Mouse (Mus musculus): ENCODE results near the gene Krt33a. TPM values are rescaled to one million over a fixed set of nuclear protein-coding genes. Genes with fewer than 3 reads are reported as not detected.

Krt33a gene
- not detected in 2 replicates for polyA plus RNA-seq (2012; rRNA removed)

DNA sequence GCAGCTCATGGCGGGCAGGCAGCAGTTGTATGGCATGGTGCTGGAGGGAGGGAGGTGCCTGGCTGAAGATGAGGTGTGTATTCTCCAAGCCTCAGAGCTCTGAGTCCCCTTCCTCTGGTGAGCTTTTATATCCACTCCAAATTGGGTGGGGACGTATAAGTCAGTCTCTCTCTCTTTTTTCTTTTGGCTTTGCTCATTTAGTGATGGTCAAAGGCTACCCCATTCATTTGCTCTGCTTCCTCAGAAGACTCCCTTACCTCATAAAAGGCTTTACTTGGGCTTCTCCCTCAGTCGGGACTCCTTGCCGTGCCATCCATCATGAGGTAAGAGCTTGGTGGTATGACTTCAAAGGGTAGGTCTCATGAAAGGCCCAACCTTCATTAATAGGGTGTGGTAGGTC lies at the start of gene Krt33a:
Krt33a (minus strand) TSS at position 101 of the 400 bp plus-strand sequence.
- TF ChIP-seq POLR2A (IDR thresholded peaks at IDR 0.05; ENCODE audit: borderline replicate concordance, extremely low read depth, insufficient read depth, insufficient read length, poor library complexity, severe bottlenecking) = no peak
- TF ChIP-seq CTCF (IDR thresholded peaks at IDR 0.05; ENCODE audit: borderline replicate concordance, extremely low read depth, insufficient read depth, insufficient read length) = no peak

DNA sequence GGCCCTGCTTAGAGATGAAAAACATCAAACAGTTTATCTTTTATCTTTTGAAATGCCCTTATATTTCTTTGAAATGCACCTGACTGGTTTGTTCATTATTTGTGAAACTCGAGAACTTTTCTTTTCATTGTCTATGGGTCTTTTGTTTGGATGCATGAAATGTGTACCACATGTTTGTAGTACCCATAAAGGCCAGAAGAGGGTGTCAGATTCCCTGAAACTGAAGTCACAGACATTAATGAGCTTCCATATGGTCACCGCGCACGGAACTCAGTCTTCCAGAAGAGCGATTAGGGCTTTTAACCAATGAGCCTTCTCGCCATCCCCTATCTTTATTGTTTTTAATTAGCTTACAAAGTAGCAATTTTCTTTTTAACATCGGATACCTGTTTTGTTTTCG lies 42.9 kb upstream of the Krt33a start:
- TF ChIP-seq POLR2A (IDR thresholded peaks at IDR 0.05; ENCODE audit: borderline replicate concordance, extremely low read depth, insufficient read depth, insufficient read length, poor library complexity, severe bottlenecking) (no peak), CTCF (IDR thresholded peaks at IDR 0.05; ENCODE audit: borderline replicate concordance, extremely low read depth, insufficient read depth, insufficient read length) (peak; percentile 17; the same call in 1 of the 2 replicates)
- DNase-seq (ENCODE audit: low read depth) = peak; percentile 23

More for the DNA sequence above, at the start of gene Krt33a:
- no peak for DNase-seq (ENCODE audit: low read depth)

- no peak for TF ChIP-seq CTCF (IDR thresholded peaks at IDR 0.05; ENCODE audit: borderline replicate concordance, extremely low read depth, insufficient read depth, insufficient read length)
- TF ChIP-seq POLR2A (IDR thresholded peaks at IDR 0.05; ENCODE audit: borderline replicate concordance, extremely low read depth, insufficient read depth, insufficient read length, poor library complexity, severe bottlenecking) = no peak
- DNase-seq (ENCODE audit: low read depth) = no peak
These were observed 40.0 kb upstream of the Krt33a start for GRCm38 (mm10) chr11:100055686-100056655.

GRCm38 (mm10) chr11:100050451-100050850 lies 34.4 kb upstream of the Krt33a start, which contains the start of gene Krt31:
Gene Krt31 (minus strand): TSS chr11:100050551.
- TF ChIP-seq CTCF (IDR thresholded peaks at IDR 0.05; ENCODE audit: borderline replicate concordance, extremely low read depth, insufficient read depth, insufficient read length) (no peak), POLR2A (IDR thresholded peaks at IDR 0.05; ENCODE audit: borderline replicate concordance, extremely low read depth, insufficient read depth, insufficient read length, poor library complexity, severe bottlenecking) (no peak)
- DNase-seq (ENCODE audit: low read depth) = no peak

GRCm38 (mm10) chr11:100047193-100047592 lies 31.2 kb upstream of the Krt33a start:
- no peak for DNase-seq (ENCODE audit: low read depth)
- TF ChIP-seq CTCF (IDR thresholded peaks at IDR 0.05; ENCODE audit: borderline replicate concordance, extremely low read depth, insufficient read depth, insufficient read length) (no peak), POLR2A (IDR thresholded peaks at IDR 0.05; ENCODE audit: borderline replicate concordance, extremely low read depth, insufficient read depth, insufficient read length, poor library complexity, severe bottlenecking) (no peak)

DNA sequence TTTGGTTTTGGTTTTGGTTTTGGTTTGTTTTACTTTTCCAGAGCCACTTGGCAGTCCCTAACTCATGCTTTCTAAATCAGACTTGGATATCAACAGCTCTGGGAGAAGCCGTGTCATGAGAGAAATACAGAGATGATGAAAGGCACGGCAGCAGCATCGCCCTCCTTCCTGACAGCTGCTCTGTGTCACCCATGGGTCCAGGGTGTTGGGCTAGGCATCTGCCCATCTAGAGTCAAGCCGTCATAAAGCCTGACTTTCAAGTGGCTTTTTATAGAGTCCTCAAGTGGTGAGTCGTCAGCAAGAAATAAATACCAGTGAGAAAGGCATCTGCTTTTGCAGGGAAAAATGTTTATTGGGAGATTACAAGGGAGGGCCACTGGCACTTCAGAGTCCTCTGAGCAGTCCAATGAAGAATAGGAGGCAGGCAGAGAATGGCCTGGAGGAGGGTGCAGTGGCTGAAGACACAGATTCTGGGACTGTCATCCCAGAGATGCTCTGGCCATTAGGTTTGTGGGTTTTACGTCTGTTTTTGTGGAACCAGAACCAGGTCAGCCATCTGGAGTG lies 30.4 kb upstream of the Krt33a start:
- TF ChIP-seq CTCF (IDR thresholded peaks at IDR 0.05; ENCODE audit: borderline replicate concordance, extremely low read depth, insufficient read depth, insufficient read length) (no peak), POLR2A (IDR thresholded peaks at IDR 0.05; ENCODE audit: borderline replicate concordance, extremely low read depth, insufficient read depth, insufficient read length, poor library complexity, severe bottlenecking) (no peak)
- DNase-seq (ENCODE audit: low read depth) = no peak

- TF ChIP-seq CTCF (IDR thresholded peaks at IDR 0.05; ENCODE audit: borderline replicate concordance, extremely low read depth, insufficient read depth, insufficient read length) (no peak), POLR2A (IDR thresholded peaks at IDR 0.05; ENCODE audit: borderline replicate concordance, extremely low read depth, insufficient read depth, insufficient read length, poor library complexity, severe bottlenecking) (no peak)
- no peak for DNase-seq (ENCODE audit: low read depth)
These were observed 25.4 kb upstream of the Krt33a start, which contains the start of gene Krt34 for GRCm38 (mm10) chr11:100041454-100041853. Gene Krt34 (minus strand): TSS chr11:100041554.

GRCm38 (mm10) chr11:100029768-100030167 lies 13.8 kb upstream of the Krt33a start, which contains the start of gene Krt33b:
Gene Krt33b (minus strand): TSS chr11:100029868.
- TF ChIP-seq POLR2A (IDR thresholded peaks at IDR 0.05; ENCODE audit: borderline replicate concordance, extremely low read depth, insufficient read depth, insufficient read length, poor library complexity, severe bottlenecking) = no peak
- no peak for TF ChIP-seq CTCF (IDR thresholded peaks at IDR 0.05; ENCODE audit: borderline replicate concordance, extremely low read depth, insufficient read depth, insufficient read length)

DNA sequence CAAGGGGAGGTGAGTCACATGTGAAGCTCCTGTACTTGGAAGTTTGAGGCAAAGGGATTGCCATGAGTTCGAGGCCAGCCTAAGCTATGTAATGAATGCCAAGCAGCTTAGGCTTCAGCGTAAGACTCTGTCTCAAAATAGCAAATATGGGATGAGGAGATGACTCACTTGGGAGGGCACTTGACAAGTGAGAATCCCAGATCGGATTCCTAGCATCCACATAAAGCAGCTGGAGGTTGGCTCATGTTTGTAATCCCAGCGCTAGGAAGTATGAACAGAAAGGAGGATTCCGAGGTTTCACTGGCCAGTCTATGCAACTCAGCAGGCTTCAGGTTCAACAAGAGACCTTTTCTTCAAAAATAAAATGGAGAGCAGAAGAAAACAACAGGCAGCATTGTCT lies 5.4 kb upstream of the Krt33a start:
- TF ChIP-seq POLR2A (IDR thresholded peaks at IDR 0.05; ENCODE audit: borderline replicate concordance, extremely low read depth, insufficient read depth, insufficient read length, poor library complexity, severe bottlenecking) (no peak), CTCF (IDR thresholded peaks at IDR 0.05; ENCODE audit: borderline replicate concordance, extremely low read depth, insufficient read depth, insufficient read length) (no peak)

More at GRCm38 (mm10) chr11:100029768-100030167, 13.8 kb upstream of the Krt33a start, which contains the start of gene Krt33b:
- DNase-seq (ENCODE audit: low read depth) = no peak

DNA sequence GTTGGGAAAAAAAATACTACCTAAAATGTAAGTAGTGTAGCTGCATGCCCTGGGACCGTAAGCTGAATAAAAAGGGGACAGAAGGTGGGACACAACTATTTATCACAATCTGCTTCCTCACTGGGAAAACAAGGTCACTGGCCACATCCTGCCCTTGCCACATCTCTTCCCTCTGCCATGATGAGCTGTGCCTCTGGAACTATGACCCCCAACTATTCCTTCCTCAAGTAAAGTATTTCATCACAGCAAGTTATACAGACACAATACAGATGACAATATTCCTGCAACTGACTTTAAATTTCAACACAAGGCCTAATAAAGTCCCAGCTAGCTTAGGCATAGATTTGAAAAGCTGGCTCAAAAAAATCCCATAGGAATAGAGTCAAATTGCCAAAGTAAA lies 3.5 kb upstream of the Krt33a start:
- no peak for DNase-seq (ENCODE audit: low read depth)
- TF ChIP-seq CTCF (IDR thresholded peaks at IDR 0.05; ENCODE audit: borderline replicate concordance, extremely low read depth, insufficient read depth, insufficient read length) (no peak), POLR2A (IDR thresholded peaks at IDR 0.05; ENCODE audit: borderline replicate concordance, extremely low read depth, insufficient read depth, insufficient read length, poor library complexity, severe bottlenecking) (no peak)

More for the DNA sequence above, 5.4 kb upstream of the Krt33a start:
- no peak for DNase-seq (ENCODE audit: low read depth)

- TF ChIP-seq CTCF (IDR thresholded peaks at IDR 0.05; ENCODE audit: borderline replicate concordance, extremely low read depth, insufficient read depth, insufficient read length) (no peak), POLR2A (IDR thresholded peaks at IDR 0.05; ENCODE audit: borderline replicate concordance, extremely low read depth, insufficient read depth, insufficient read length, poor library complexity, severe bottlenecking) (no peak)
- no peak for DNase-seq (ENCODE audit: low read depth)
These were observed 2.3 kb downstream of the Krt33a start for GRCm38 (mm10) chr11:100013691-100014171.
